Mouse (Mus musculus) mouse trophoblast stem cell (cell line): ENCODE data around the gene Lpar6.

ENCODE experiments used
- in situ Hi-C, 2 experiments: fragments of 300-500 bp; cut with MseI, MboI; formaldehyde crosslinking; loops; 2 replicates in 1 of 2; 3 replicates in 1 of 2; pipeline ENCODE4 v1.15.1; 2025

The Lpar6 gene

GRCm38 (mm10) chr14:73237848-73238321 is at the start of gene Lpar6:
Lpar6 (plus strand) TSS chr14:73237895.
- in situ Hi-C loops: no loop called here

GRCm38 (mm10) chr14:73199058-73199457 is 38.6 kb upstream of the Lpar6 start:
- in situ Hi-C loops: no loop called here

GRCm38 (mm10) chr14:73201447-73201846 is 36.2 kb upstream of the Lpar6 start:
- in situ Hi-C loops: no loop called here

- in situ Hi-C loops: no loop called here
These were observed 33.7 kb upstream of the Lpar6 start for GRCm38 (mm10) chr14:73204016-73204415.

GRCm38 (mm10) chr14:73209262-73209661 is 28.4 kb upstream of the Lpar6 start:
- in situ Hi-C loops: no loop called here

- in situ Hi-C loops: no loop called here
These were observed 27.5 kb upstream of the Lpar6 start for GRCm38 (mm10) chr14:73210196-73210595.

- in situ Hi-C loops: no loop called here
These were observed 26.2 kb upstream of the Lpar6 start for GRCm38 (mm10) chr14:73211477-73211876.

- in situ Hi-C loops: no loop called here
These were observed 20.6 kb upstream of the Lpar6 start for GRCm38 (mm10) chr14:73217062-73217461.

- in situ Hi-C loops: no loop called here
These were observed 15.3 kb upstream of the Lpar6 start for GRCm38 (mm10) chr14:73222316-73222970.

GRCm38 (mm10) chr14:73226346-73226745 is 11.3 kb upstream of the Lpar6 start:
- in situ Hi-C loops: no loop called here

GRCm38 (mm10) chr14:73226849-73227248 is 10.8 kb upstream of the Lpar6 start:
- in situ Hi-C loops: no loop called here

- in situ Hi-C loops: no loop called here
These were observed 6.3 kb upstream of the Lpar6 start for GRCm38 (mm10) chr14:73231286-73231982.

GRCm38 (mm10) chr14:73234468-73235031 is 3.1 kb upstream of the Lpar6 start:
- in situ Hi-C loops: no loop called here

- in situ Hi-C loops: no loop called here
These were observed 979 bp downstream of the Lpar6 start for GRCm38 (mm10) chr14:73238498-73239250.

- in situ Hi-C loops: no loop called here
These were observed 1.6 kb downstream of the Lpar6 start for GRCm38 (mm10) chr14:73239291-73239690.

- in situ Hi-C loops: no loop called here
These were observed 2.2 kb downstream of the Lpar6 start for GRCm38 (mm10) chr14:73239857-73240256.

- in situ Hi-C loops: no loop called here
These were observed 6.4 kb downstream of the Lpar6 start for GRCm38 (mm10) chr14:73244061-73244597.

GRCm38 (mm10) chr14:73250056-73250455 is 12.4 kb downstream of the Lpar6 start:
- in situ Hi-C loops: no loop called here

- in situ Hi-C loops: no loop called here
These were observed 14.6 kb downstream of the Lpar6 start for GRCm38 (mm10) chr14:73252276-73252675.

- in situ Hi-C loops: no loop called here
These were observed 16.0 kb downstream of the Lpar6 start for GRCm38 (mm10) chr14:73253453-73254251.

- in situ Hi-C loops: no loop called here
These were observed 16.7 kb downstream of the Lpar6 start for GRCm38 (mm10) chr14:73254412-73254811.
